Mouse (Mus musculus): ENCODE data around the gene Krtap2-4.
"Not testable (repeated sequence)": the region's sequence is repeated elsewhere in the genome, so short reads cannot be mapped to it uniquely, and the experiment has no call there.

- TF ChIP-seq CTCF (IDR thresholded peaks at IDR 0.05; ENCODE audit: low read depth, low read length); POLR2A (IDR thresholded peaks at IDR 0.05; ENCODE audit: extremely low read depth, insufficient read depth, low read length): not testable (repeated sequence)
Measured at GRCm38 (mm10) chr11:99643635-99644139, 29.0 kb upstream of the Krtap2-4 start, which contains the start of gene Krtap4-7.

Data from liver, adult 2 months (tissue).